Mouse (Mus musculus) hindlimb bud, embryonic 11.5 days (tissue): ENCODE results near the gene Myocd.

Experiments
- DNase-seq: peaks from one replicate; pipeline ENCODE4 v3.0.0-alpha.2; 2012; ENCODE audit warnings: low read depth, low spot score; ENCODE audit errors: extremely low spot score

Myocd gene

DNA sequence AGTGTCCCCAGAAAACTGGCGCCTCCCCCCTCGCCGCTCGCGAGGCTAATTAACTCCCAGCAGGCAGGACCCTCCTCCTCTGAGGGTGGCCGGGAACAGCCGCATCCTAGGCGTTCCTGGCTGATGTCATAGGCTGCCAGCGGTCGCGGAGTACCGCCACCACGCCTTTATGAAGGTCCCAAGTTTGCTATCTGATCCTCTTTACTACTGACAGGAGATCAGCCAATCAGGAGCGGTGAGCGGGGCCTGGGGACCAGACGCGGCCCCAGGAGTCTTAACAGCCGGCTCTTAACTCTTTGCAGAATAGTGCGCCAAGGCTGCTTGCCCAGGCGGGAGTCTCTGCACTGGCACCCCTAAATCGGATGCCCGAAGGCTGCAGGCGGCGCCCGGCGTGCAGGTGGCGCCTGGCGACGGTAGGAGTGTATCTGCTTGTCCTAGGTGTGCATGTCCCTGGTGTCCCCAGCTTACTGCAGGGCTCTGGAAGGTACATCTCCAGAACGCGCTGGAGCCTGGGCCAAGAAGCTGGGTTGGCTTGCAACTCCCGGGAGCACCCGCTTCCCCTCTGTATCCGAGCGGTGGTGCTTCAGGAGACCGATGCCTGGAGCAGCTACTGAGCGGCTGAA is at the start of gene Myocd:
TSS of gene Myocd (minus strand) at position 139 of the 623 bp plus-strand sequence.
- peak; percentile 8 for DNase-seq

DNA sequence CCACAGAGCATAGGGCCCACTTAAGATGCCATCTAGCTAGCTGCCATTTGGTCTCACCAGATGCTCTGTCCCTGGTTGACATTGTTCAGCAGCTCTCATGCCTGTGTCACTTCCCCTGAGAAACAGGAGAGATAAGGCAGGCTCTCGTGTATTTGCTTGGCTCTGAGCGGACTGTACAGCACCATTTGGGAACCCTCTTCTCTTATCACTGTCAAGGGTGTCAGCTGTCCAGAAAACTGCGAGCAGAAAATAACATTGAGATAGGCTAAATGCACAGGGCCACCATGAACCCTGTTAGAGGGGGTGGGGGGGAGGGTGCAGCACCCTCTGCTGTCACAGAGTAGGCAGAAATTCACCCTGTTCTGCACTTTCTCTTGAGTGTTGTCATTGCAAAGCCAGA is 34.0 kb upstream of the Myocd start:
- no peak for DNase-seq

DNA sequence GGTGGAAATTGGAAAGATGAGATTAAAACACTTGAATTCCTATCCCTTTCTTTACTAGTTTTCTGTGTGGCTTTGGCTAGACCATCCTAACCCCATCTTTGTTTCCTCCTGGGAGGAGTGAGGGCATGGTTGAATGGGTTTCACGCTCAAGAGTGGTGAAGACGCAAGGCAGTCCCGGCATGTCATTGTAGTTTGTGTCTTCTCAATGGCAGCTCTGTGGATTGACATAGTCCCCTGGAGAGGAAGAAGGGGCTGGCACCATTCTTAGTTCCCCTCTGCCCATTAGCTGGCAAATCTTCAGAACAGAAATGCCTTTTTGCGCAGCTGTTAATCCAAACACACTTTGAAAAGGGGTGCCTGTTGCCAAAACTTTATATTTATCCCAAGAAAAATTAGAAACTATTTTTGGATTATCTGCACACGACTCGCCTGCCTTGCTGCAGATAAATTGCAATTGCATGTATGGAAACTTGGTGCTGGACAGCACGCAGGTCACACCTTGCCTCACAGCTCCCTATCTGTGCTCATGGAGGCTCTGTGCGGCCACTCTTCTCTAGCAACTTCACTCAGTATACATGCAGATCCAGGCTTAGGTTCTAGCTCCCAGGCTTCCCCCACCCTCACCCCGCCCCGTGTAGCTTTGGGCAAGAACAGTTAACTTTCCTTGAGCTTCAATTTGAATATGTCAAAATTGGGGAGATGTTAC is 24.5 kb upstream of the Myocd start:
- DNase-seq, result no peak

DNA sequence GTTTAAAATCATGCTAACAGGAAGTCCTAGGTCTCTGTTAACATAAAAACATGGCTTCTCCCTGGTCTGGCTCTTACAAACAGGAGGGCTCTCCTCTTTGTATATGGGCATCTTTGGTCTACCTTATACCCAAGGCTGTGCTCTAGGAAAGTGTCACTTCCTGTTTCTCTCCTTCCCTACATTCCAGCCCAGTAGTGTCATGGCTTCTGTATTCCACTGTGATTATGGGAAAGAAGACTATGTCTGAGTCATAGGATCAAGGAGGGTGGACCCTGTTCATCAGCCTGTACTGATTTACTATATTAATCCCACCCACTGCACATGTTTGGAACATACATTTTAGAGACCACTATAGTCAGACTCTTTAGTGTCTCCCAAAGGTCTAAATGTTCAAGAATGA is 23.2 kb upstream of the Myocd start:
- no peak for DNase-seq

DNA sequence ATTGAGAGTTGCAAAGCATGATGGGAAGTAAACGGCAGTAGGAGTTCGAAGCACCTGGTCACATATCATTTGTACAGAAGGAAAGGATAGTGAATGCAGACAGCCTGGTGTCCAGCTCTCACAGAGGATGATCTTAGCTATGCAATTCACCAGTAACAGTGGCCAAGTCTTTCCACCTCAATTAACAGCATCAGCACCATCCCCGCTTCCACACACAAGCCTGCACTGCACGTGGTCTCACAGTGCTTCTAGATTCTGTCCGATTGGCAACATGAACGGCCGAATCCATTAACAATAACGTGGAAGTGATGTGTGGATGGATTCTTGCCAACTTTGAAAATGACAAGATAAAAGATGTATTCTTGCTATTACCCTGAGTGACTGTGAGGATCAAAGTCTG is 17.9 kb upstream of the Myocd start:
- no peak for DNase-seq

- no peak for DNase-seq
Measured at GRCm38 (mm10) chr11:65286211-65286610, 16.4 kb upstream of the Myocd start.

GRCm38 (mm10) chr11:65275441-65275840 is 5.7 kb upstream of the Myocd start:
- DNase-seq, result no peak

- no peak for DNase-seq
Measured at GRCm38 (mm10) chr11:65271000-65271399, 1.2 kb upstream of the Myocd start.

DNA sequence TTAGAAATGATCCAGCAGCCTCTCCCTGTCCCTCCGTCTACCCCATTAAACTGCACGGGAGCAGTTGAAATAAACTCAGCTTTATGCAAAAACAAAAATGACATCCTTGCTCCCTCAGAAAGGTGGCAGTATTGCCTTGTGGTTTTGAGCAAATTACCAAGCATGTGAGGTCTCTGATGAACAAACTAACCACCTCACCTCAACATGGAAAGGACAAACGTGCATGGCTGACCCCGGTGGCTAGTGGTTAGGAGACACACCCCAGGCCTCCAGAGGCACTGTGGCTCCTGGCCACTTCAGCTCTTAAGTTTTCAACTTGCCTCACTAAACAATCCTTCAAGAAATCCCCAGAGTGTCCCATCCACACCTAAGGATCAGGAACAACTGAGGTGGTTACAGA is 1.5 kb downstream of the Myocd start:
- no peak for DNase-seq

- no peak for DNase-seq
Measured at GRCm38 (mm10) chr11:65263466-65263865, 6.3 kb downstream of the Myocd start.

- no peak for DNase-seq
Measured at GRCm38 (mm10) chr11:65258997-65259396, 10.8 kb downstream of the Myocd start.

DNA sequence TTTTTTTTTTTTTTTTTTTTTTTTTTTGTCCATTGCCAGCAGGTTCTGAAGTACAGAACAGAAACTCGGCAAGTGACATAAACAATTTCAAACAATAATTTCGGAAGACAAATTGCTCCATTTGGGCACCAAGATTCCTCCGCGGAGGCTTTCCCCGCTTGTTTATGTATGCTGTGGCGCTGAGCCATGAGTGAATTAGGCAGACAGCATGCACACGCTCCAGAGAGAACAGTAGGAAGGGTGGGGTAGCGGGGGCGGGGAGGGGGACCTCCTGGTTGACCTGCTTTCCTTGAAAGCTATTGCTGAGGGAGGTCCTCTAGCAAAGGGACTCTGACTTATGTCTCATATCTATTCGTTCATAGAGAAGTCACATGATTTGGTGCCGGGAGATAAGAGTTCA is 13.6 kb downstream of the Myocd start:
- DNase-seq, result no peak

- no peak for DNase-seq
Measured at GRCm38 (mm10) chr11:65255564-65255963, 14.2 kb downstream of the Myocd start.

DNA sequence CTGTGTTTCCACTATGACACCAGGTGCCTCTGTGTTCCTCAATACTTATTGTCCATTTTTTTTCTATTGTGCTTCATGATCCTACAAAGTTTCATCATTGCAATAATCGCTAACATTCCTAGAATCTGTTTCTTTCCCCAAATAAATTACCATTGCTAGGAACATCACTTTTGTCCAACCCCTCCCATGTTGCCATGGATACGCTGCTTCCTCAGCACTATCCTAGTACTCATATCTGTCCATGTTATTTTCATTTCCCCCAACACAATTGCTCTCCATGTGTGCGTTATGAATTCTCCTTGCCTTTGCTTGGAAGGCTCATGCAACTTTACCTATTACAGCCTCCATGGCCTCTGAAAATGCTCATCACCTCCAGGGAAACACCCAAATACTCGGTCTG is 19.4 kb downstream of the Myocd start:
- no peak for DNase-seq

DNA sequence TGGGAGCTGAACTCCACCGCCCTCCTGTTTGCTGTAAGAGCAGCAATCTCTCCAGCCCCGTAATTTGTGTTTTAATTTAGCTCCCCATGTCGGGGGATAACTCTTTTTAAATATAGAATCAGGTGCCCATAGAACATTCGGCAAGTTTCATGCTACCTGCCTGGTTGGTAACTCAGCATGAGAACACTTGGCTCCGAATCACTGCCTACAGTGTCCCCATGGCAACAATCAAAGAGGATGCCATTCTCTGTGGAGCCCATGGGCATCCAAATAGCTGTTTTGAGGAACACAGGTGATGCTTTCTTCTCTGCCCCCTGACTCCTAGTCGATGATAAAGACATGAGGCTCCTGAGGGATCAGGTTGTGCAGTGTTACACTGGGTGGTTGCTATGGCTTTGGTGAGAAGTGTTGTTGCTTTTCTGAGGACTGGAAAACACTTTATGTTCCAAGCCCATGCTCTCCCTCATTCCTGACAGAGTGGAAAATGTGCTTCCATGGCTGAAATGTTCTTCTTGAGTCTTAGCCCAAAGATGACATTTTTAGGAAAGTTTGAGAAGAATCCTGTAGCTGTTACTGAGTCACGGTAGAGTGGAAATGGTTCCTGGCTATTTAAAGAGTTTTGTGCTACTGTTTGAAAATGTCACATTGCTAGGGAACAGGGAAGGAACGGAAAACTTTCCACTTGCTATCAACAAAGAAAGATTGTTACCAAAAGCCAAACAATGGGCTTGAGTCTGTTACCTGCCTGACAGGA is 23.3 kb downstream of the Myocd start:
- no peak for DNase-seq

- DNase-seq, result no peak
Measured at GRCm38 (mm10) chr11:65243593-65243992, 26.2 kb downstream of the Myocd start.

- no peak for DNase-seq
Measured at GRCm38 (mm10) chr11:65240521-65240920, 29.3 kb downstream of the Myocd start.

DNA sequence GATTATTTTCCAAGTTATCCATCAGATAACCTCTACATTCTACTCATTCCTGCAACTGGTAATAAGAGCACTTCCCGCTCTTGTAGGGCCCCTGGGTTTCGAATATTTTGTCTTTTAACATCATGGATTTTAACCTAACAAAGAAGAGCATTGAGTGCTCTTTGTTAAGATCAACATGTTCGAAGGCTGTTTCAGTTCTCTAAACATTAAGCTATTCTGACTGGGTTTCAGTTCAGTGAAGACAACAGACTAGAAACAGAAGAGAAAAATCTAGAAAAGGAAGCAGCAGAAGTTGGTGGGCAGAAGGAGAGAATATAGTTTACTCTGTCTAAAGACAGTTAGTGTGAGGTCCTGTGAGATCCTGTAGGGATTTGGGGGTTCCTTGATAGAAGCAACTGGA is 31.9 kb downstream of the Myocd start:
- no peak for DNase-seq

GRCm38 (mm10) chr11:65236907-65237306 is 32.9 kb downstream of the Myocd start:
- no peak for DNase-seq

DNA sequence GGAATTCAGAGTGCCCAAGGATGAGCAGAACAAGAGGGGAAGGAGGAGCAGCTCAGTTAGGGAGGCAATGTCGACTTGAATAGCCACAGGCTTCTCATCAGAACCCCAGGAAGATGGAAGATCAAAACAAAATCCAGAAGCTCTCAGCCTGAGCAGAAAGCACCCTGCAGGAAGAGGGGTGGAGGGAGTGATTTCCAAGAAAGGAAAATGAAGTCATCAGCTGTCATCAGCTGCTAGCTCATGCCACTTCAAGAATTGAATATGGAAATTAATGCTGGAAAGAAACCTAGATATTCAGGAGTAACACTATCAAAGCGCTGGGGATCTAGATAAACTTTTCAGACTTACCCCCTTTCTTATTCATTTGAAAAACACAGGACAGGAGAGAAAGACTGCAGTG is 34.4 kb downstream of the Myocd start:
- DNase-seq, result no peak

GRCm38 (mm10) chr11:65231771-65232170 is 38.0 kb downstream of the Myocd start:
- no peak for DNase-seq

GRCm38 (mm10) chr11:65226766-65227165 is 43.0 kb downstream of the Myocd start:
- DNase-seq, result no peak
